Mouse (Mus musculus): ENCODE results near the gene Anapc16. TPM values are rescaled to one million over a fixed set of nuclear protein-coding genes. Genes with fewer than 3 reads are reported as not detected.
"Not testable (repeated sequence)": the region's sequence is repeated elsewhere in the genome, so short reads cannot be mapped to it uniquely, and the experiment has no call there.

The Anapc16 gene
- total RNA-seq, 4 experiments from 2014 or later, result 73.6 to 95.8 (median 81.1) TPM

DNA sequence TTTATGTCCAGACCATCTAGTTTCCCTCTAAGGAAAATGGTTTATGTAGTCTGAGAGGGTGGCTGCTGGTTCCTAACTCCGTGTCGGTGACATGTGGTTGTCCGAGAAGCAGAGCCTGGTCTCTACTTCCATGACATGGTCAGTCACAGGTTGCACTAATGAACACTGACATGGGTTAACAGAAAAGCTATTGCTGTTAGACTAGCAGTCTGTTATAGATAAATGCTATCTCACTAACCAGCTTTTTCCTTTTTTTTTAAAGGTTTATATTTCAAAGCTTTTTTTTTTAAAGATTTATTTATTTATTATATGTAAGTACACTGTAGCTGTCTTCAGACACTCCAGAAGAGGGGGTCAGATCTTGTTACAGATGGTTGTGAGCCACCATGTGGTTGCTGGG is 3.9 kb downstream of the Anapc16 start:
- no peak for DNase-seq

DNA sequence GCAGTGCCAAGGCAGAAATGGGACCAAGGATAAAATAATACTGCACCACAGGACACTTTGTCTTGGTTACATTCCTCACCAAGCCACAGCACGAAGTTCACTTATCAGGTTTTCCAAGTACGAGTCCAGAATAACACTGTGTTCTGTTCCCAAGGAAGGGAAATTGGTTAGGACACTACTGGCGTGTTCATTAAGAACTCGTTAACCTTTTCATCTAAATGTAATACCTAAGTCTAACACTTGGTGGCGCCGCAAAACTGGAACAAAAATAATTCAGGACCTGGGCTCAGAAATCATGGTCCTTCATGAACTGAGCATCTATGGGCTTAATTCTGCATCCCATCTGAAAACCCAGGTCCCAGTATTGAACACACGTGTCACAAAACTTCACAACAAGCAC is 5.3 kb downstream of the Anapc16 start:
- no peak for DNase-seq

DNA sequence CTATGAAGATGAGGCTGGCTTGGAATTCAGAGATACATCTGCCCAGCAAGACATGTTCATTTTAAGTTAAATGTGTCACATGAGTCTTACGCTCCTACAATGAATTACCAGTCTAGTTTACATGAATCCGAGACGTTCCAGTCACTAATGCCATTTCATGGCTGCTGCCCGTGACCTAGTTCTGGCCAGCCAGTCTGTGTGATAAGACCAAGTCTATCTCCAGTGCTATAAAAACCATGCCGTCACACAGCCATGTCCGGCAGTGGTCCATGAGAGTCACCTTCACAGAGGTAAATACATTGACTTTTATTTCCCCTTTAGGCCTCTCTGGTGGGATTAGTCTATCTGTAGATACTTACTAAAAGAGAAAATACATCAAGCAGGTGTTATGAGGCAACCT is 7.0 kb downstream of the Anapc16 start:
- DNase-seq, result no peak

GRCm38 (mm10) chr10:59993813-59994212 is 9.1 kb downstream of the Anapc16 start:
- DNase-seq, result not testable (repeated sequence)

DNA sequence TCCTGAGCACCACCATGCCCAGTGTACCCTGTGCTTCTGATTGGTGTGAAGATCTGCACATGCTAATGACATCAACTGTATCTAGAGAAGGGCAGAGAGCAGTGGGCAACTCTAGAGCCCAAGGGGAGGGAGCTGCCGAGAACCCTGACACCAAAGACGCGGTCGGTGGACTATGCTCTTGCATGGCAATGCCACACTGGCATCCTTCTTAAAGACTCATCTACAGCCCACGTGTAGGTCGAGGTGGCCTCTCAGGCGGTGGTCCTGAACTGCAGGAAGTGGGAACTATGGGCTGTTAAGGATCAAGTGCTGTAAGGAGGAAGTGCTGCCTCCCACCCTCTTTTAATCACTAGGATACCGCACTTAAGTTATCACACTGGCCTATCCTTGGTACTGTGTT is 10.9 kb downstream of the Anapc16 start:
- no peak for DNase-seq

GRCm38 (mm10) chr10:59991262-59991880 is 11.6 kb downstream of the Anapc16 start:
- peak; percentile 75 for DNase-seq

DNA sequence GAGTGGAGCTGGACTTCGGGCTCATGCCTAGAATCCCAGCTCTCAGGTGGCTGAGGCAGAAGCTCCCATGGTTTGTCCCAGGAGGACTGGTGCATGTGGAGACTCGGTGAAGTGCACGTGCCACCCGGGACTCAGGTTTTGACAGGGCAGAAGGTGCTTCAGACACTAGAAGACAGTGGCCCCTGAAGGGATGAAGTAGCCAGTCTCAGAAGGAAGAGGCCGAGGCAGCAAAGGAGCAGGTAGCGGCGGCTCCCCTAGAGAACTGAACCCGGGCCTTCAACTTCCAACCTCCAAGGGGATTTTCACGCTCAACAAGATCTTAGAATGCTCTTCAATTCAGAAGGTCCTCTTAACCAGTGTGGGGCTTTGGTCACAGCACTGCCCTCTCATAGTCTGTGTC is 12.5 kb downstream of the Anapc16 start:
- DNase-seq, result no peak

- no peak for DNase-seq
These were observed 14.9 kb downstream of the Anapc16 start for GRCm38 (mm10) chr10:59988036-59988435.

DNA sequence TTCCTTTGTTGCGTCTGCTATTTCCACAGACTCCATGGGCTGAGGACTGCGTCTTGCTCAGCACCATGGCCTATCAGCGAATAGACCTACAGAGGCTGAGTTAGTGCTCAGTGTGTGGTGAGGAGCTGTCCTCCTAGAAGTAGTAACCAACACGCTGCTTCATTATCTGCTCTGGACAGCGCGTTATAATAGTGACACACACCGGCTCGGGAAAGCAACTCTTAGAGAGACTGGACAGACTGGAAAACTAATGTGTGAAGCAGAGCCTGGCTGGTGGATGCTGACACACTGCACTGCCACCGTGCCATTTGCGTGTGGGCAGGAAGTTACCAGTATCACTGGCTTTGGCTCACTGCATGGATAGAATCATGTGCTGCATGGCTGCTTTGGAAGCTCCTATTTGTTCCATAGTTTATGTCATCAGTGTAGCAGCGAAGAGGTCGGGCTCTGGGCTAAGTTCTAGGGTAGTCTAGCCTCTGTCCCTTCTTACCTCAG is 20.5 kb downstream of the Anapc16 start:
- DNase-seq, result no peak

- DNase-seq, result no peak
These were observed 21.1 kb downstream of the Anapc16 start for GRCm38 (mm10) chr10:59981792-59982191.

DNA sequence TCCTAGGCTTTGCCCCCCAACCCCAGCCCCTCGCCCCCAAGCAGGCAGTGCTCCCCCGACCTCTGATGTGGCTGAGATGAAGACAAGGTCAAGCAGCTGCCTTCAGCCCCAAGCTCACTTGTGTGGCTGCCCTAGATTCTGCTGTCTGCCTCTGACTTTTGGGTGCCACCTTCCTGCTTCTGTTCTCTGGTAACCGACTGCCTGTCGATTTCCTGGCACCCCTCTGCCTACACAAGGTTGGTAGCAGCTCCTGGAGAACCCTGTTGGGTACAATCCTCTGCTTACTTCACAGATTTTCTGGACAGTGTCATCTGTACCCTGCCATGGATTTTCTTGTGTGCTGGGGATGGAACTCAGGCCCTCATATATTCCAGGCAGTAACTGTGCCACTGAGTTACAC is 21.6 kb downstream of the Anapc16 start:
- no peak for DNase-seq

DNA sequence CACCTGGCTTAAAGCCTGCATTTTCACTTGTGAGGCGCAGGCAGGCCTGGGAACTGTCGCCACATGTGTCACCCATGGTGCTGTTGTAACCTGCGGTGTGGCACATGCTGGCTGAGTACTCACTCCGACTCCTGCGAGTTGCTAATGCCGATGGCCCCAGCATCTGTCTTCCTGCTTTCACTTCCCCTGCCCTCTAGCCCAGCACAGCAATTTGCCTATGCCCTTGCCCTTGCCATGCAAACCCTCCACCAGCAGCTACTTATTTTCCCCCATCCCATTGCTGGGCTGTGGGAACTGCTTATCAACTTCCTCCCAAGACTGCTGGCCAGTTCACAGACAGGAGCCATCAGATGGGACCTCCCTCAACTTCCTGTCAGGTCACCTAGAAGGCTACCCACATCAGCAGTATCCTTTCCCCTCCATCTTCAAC is 22.1 kb downstream of the Anapc16 start:
- DNase-seq, result no peak

- DNase-seq, result no peak
These were observed 23.8 kb downstream of the Anapc16 start for GRCm38 (mm10) chr10:59978873-59979743.

DNA sequence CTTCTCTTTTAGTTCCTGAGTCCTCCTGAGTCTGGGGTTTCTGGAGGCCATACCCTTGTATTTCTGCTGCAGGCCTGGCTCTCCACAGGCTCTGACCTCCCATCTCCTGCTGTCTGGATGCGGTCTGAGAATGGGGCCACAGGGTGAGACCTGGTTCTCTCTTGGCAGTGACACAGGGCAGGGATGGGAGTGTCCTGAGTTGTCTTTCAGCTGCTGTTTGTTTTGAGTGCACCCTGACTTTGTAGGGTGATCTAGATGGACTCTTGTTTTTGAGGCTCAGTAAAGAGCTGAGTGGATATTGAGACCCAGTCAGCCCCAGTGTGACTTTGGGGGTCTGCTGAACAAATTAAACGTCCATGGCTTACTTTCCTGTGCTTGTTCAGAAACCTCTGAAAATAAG is 24.5 kb downstream of the Anapc16 start:
- DNase-seq, result no peak

GRCm38 (mm10) chr10:59977715-59978343 is 25.1 kb downstream of the Anapc16 start:
- no peak for DNase-seq

- DNase-seq, result no peak
These were observed 25.8 kb downstream of the Anapc16 start for GRCm38 (mm10) chr10:59977141-59977540.

GRCm38 (mm10) chr10:59974786-59975185 is 28.1 kb downstream of the Anapc16 start:
- no peak for DNase-seq

DNA sequence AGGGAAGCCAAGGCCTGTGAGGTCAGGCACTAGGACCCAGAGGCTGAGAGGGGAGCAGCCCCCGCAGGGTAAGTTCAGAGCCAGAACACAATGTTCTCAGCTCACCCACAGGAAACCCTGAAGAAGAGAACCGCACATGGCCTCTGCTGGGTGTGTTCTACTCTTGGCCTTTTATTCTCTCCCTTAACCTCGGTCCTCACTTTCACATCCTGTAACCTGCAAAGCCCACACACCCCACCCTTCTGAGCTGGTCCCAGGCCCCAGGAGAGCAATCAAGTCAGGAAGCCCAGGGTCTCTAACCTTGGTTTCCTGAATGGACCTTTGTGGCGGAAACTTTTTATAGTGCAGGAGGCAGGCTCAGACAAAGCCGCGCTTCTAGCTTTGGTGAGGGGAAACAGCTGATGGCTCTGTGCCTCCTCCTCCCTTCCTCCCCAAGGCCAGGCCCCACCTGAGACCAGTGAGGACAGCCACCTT is 28.7 kb downstream of the Anapc16 start:
- peak; percentile 69 for DNase-seq

DNA sequence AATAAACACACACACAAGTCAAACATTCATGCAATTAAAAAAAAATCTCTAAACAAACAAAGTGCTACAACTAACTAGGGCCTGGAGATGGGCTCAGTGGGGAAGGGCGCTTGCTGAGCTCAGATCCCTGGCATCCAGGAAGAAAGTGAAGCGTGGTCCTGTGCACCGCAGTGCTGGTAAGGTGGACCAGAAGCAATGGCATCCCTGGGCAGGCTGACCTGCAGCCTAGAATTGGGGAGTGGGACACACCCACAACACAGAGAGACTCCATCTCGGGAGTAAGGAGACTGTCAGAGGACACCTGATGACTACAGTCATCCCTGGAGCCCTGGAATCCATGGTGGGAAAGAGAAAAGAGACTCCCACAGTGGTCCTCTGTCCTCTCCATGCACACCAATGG is 29.5 kb downstream of the Anapc16 start:
- no peak for DNase-seq

GRCm38 (mm10) chr10:59972999-59973398 is 29.9 kb downstream of the Anapc16 start:
- no peak for DNase-seq

- no peak for DNase-seq
These were observed 30.4 kb downstream of the Anapc16 start for GRCm38 (mm10) chr10:59972534-59972933.

DNA sequence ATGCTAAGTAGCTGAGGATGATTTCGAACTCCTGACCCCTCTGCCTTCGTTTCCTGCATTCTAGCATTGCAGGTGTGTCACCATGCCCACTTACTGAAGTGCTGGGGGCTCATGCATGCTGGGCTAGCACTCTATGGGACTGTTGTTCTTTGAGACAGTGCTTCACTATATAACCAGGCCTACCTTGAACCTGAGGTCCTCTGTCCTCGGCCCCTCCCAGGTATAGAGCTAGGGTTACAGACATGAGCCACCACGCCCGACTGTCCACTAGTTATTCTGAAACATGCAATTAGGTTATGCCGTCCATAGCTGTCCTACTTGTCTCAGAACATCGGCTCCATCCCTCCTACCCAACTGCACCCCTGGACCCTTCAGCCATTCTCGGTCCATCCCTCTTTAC is 31.1 kb downstream of the Anapc16 start:
- no peak for DNase-seq

GRCm38 (mm10) chr10:59970450-59971062 is 32.4 kb downstream of the Anapc16 start:
- no peak for DNase-seq
